In the genomic region with DNA sequence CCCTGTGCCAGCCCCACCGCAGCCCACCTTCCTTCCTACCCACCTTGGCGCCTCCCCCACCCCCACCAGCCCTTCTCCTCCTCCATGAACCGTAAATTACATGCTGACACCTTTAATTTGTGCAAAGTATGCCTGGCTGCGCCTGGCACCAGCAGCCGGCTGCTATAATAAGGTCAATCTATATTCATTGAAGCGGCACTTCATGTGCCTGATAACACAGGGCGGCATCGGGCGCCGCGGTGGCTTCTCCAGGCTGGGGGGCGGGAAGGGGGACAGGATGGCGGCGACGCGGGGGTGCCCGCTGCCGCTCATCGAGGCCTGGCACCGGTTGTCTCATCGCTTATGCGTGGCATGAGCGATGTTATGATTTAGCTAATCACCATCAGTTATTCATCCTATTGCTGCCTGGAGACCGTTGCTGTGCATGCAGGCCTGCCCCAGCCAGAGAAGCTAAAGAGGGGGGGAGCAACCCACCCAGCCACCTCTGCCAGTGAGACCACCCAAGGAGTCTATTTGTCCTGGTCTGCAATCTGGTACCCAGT, we compare ENCODE assay signal across 10 mouse cellular contexts.
DNase-seq lines count a peak whose midpoint lies in the region; ATAC-seq and TF ChIP-seq lines count a peak whose summit lies in the region.
"Had no signal": no experiment of that assay in that cellular context is flagged by ENCODE, and none has a peak within 500 bp of the region (broad histone marks: within the 10 kb centered on the region; RNA-seq: fewer than 3 reads in every experiment).

No protein-coding gene starts in this region.

- no peak for TF ChIP-seq CTCF in layer of hippocampus, adult 2 months (conservative IDR thresholded peaks at IDR 0.05)

- H3K9ac ChIP-seq in intestine, embryonic 16.5 days (ENCODE audit: low read depth, low read length), result no peak overlapping the region

- no peaks in the 10 kb centered on the region for H3K36me3 ChIP-seq in intestine, embryonic 16.5 days (ENCODE audit: control insufficient read depth, insufficient read depth, low read length)

- H3K9me3 ChIP-seq in intestine, embryonic 16.5 days (ENCODE audit: control insufficient read depth, low read length), result no peaks in the 10 kb centered on the region

- 47% methylated on average over 24 of the region's 24 CpGs for WGBS in intestine, embryonic 16.5 days

- H3K27me3 ChIP-seq in intestine, embryonic 16.5 days (replicated peaks; ENCODE audit: control insufficient read depth, insufficient read depth, low read length), result no peaks in the 10 kb centered on the region

- H3K27ac ChIP-seq in layer of hippocampus, adult 2 months, result peak overlapping the region; percentile 36; the same call in 1 of the 2 replicates
- H3K27ac ChIP-seq in intestine, embryonic 16.5 days (ENCODE audit: low read length), result no peak overlapping the region
- H3K27ac ChIP-seq: heart, adult 2 months; macrophage had no signal

- ATAC-seq in intestine, embryonic 16.5 days, result peak; percentile 31; the same call in 1 of the 2 replicates
- no peak for ATAC-seq in monocyte, adult 5-6 weeks (replicated peaks; ENCODE audit: insufficient number of reproducible peaks, low FRiP score, low TSS enrichment, poor library complexity, severe bottlenecking)

- no peak overlapping the region for H3K4me2 ChIP-seq in intestine, embryonic 16.5 days (ENCODE audit: low read depth, low read length)

- peaks cover 2% of the 10 kb centered on the region; the same call in 1 of the 2 replicates for H3K4me1 ChIP-seq in intestine, embryonic 16.5 days (ENCODE audit: control insufficient read depth, insufficient read depth, low read length)

- peak; percentile 82 to 91 for DNase-seq in cerebellum, postnatal 10 days
- no peak for DNase-seq in cerebellum, adult 8-10 months
- peak in 1 of 2 experiments; percentile 42 for DNase-seq in layer of hippocampus, adult 2 months (ENCODE audit: low spot score in 2 of 2)
- DNase-seq in layer of hippocampus, adult 8-10 months (ENCODE audit: low spot score in 2 of 2), result no peak
- DNase-seq in right cerebral cortex, postnatal 10 days (ENCODE audit: low spot score in 2 of 2), result peak; percentile 58 to 62
- DNase-seq in frontal cortex, postnatal 10 days (ENCODE audit: low spot score in 2 of 2), result no peak
- DNase-seq: heart, adult 2 months had no signal

- H3K4me3 ChIP-seq in layer of hippocampus, adult 2 months, result no peak overlapping the region
- H3K4me3 ChIP-seq in intestine, embryonic 16.5 days (ENCODE audit: low read length), result no peak overlapping the region
- H3K4me3 ChIP-seq: heart, adult 2 months had no signal

Comparison
In these comparisons a context has a peak if more than half of its experiments do, and no peak if none do; other contexts are left out.
1. DNase-seq: peak in cerebellum, postnatal 10 days (2 of 2) and right cerebral cortex, postnatal 10 days (2 of 2); none in cerebellum, adult 8-10 months (single experiment), layer of hippocampus, adult 8-10 months (0 of 2) and frontal cortex, postnatal 10 days (0 of 2).